Mouse (Mus musculus) MEL (cell line): ENCODE results near the gene Dap.

Experiments
- CHD2 ChIP-seq: IDR thresholded peaks from 2 replicates; pipeline ENCODE4 v1.6.1; 2011; ENCODE audit warnings: low read length, improper control_type of control experiment
- CTCF ChIP-seq, 3 experiments: IDR thresholded peaks in 2 of 3; conservative IDR thresholded peaks in 1 of 3; 2 replicates each; pipeline ENCODE4 v1.5.1; 2011 to 2012; ENCODE audit warnings: low read length in 3 of 3, low read depth in 2 of 3, mild to moderate bottlenecking in 2 of 3, improper control_type of control experiment in 1 of 3, inconsistent platforms in 1 of 3, mixed read lengths in 1 of 3, moderate library complexity in 1 of 3; ENCODE audit not compliant: control insufficient read depth in 1 of 3, insufficient read depth in 1 of 3, poor library complexity in 1 of 3, severe bottlenecking in 1 of 3
- E2F4 ChIP-seq: IDR thresholded peaks from 2 replicates; pipeline ENCODE4 v1.6.1; 2011; ENCODE audit warnings: low read depth, low read length, improper control_type of control experiment, borderline replicate concordance
- EP300 ChIP-seq, 2 experiments: IDR thresholded peaks; 2 replicates each; pipeline ENCODE4 v1.6.1; 2011; ENCODE audit warnings: improper control_type of control experiment in 2 of 2, low read length in 2 of 2, low read depth in 1 of 2, mild to moderate bottlenecking in 1 of 2
- GATA1 ChIP-seq: IDR thresholded peaks from 2 replicates; pipeline ENCODE4 v1.6.1; 2011; ENCODE audit warnings: low read depth, low read length, improper control_type of control experiment
- HCFC1 ChIP-seq: IDR thresholded peaks from 2 replicates; pipeline ENCODE4 v1.6.1; 2012; ENCODE audit warnings: low read depth, mild to moderate bottlenecking, inconsistent platforms, low read length, improper control_type of control experiment, moderate library complexity
- KAT2A ChIP-seq: conservative IDR thresholded peaks from 2 replicates; pipeline ENCODE4 v1.6.1; 2012; ENCODE audit warnings: low read depth, low read length, improper control_type of control experiment, inconsistent platforms
- MAX ChIP-seq: IDR thresholded peaks from 2 replicates; pipeline ENCODE4 v1.6.1; 2011; ENCODE audit warnings: low read length, improper control_type of control experiment
- MYC ChIP-seq: IDR thresholded peaks from 2 replicates; pipeline ENCODE4 v1.6.1; 2011; ENCODE audit warnings: low read depth, mild to moderate bottlenecking, low read length, improper control_type of control experiment, moderate library complexity
- POLR2A ChIP-seq, 2 experiments: IDR thresholded peaks; 2 replicates each; pipeline ENCODE4 v1.6.1; 2011 to 2012; ENCODE audit warnings: low read length in 2 of 2, mild to moderate bottlenecking in 2 of 2, control low read depth in 1 of 2, improper control_type of control experiment in 1 of 2, low read depth in 1 of 2, moderate library complexity in 1 of 2; ENCODE audit not compliant: control insufficient read depth in 1 of 2, insufficient read depth in 1 of 2, poor library complexity in 1 of 2
- TAL1 ChIP-seq: IDR thresholded peaks from 2 replicates; pipeline ENCODE4 v1.6.1; 2012; ENCODE audit warnings: mild to moderate bottlenecking, inconsistent platforms, low read length, moderate library complexity, mixed read lengths
- UBTF ChIP-seq: IDR thresholded peaks from 2 replicates; pipeline ENCODE4 v1.6.1; 2012; ENCODE audit warnings: low read depth, mild to moderate bottlenecking, inconsistent platforms, low read length, improper control_type of control experiment, moderate library complexity, borderline replicate concordance; ENCODE audit not compliant: insufficient read depth
- ZC3H11A ChIP-seq: IDR thresholded peaks from 2 replicates; pipeline ENCODE4 v1.6.1; 2012; ENCODE audit warnings: low read depth, mild to moderate bottlenecking, inconsistent platforms, low read length, improper control_type of control experiment

DNA sequence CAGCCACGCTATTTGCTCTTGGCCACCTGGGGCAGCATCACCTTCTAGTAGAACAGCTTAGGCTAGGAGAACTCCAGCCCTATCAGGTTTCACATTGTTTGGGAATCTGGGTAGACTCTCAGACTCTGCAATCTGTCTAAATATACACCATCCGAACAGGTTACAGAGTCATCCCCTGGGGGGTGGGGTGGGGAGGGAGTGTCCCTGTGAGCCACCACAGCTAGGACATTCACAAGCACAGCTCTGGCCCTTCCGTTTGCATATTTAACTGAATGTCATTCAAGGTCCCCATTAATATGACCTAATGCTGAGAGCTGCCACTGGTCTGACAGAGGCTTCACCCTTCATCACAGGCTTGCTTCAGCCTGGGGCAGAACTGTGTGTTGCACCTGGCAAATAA lies 68.5 kb downstream of the Dap start:
- TF ChIP-seq CTCF (IDR thresholded peaks at IDR 0.05 in 2 of 3, conservative IDR thresholded peaks at IDR 0.05 in 1 of 3; ENCODE audit: control insufficient read depth in 1 of 3, insufficient read depth in 1 of 3, low read depth in 2 of 3, low read length in 3 of 3, poor library complexity in 1 of 3, severe bottlenecking in 1 of 3): no peak
- TF ChIP-seq EP300 (IDR thresholded peaks at IDR 0.05; ENCODE audit: low read depth in 1 of 2, low read length in 2 of 2): no peak
- no peak for TF ChIP-seq TAL1
- no peak for TF ChIP-seq HCFC1
- no peak for TF ChIP-seq ZC3H11A
- no peak for TF ChIP-seq GATA1
- no peak for TF ChIP-seq UBTF
- TF ChIP-seq E2F4: no peak
- TF ChIP-seq KAT2A: no peak
- TF ChIP-seq MYC: no peak
- no peak for TF ChIP-seq CHD2
- no peak for TF ChIP-seq MAX
- TF ChIP-seq POLR2A (IDR thresholded peaks at IDR 0.05; ENCODE audit: control insufficient read depth in 1 of 2, insufficient read depth in 1 of 2, low read depth in 1 of 2, low read length in 2 of 2, poor library complexity in 1 of 2): no peak
